Mouse (Mus musculus): ENCODE data around the gene Aox1.

- TF ChIP-seq CTCF (IDR thresholded peaks at IDR 0.05), result no peak
- TF ChIP-seq EP300 (IDR thresholded peaks at IDR 0.05), result no peak
Observed at GRCm38 (mm10) chr1:58030156-58030871, 583 bp downstream of the Aox1 start.

All from lung, postnatal 0 days (tissue).